Mouse (Mus musculus) left cerebral cortex, postnatal 14 days (tissue): Measurements from ENCODE around the gene Kcnk3. TPM values are rescaled to one million over a fixed set of nuclear protein-coding genes. Genes with fewer than 3 reads are reported as not detected.
A peak's percentile ranks its signal among the peaks of the same experiment; 100 is the strongest.

Experiments
- DNase-seq, 2 experiments: peaks; one replicate each; pipeline ENCODE4 v3.0.0; 2021 to 2022; ENCODE audit warnings: low spot score in 2 of 2, mixed read lengths in 1 of 2
- intact Hi-C: fragments of 180-260 bp; cut with DNase I; formaldehyde crosslinking; loops from one replicate; pipeline ENCODE4 v1.15.1; 2025
- total RNA-seq, 2 experiments: library from RNA; stranded (reverse); gene quantifications; 2 replicates each; pipeline ENCODE4 v1.2.3; 2021

The Kcnk3 gene
- total RNA-seq, 2 experiments from 2014 or later = 19.5 to 20.2 TPM

- intact Hi-C loops = no loop called here
- no peak for DNase-seq
Measured at GRCm38 (mm10) chr5:30624908-30625307, 36.9 kb downstream of the Kcnk3 start.

GRCm38 (mm10) chr5:30625379-30625778 is 37.4 kb downstream of the Kcnk3 start:
- intact Hi-C loops = no loop called here
- DNase-seq = no peak

GRCm38 (mm10) chr5:30626331-30627105 is 38.5 kb downstream of the Kcnk3 start:
- intact Hi-C loops = no loop called here
- DNase-seq = no peak

- DNase-seq = no peak
- intact Hi-C loops = no loop called here
Measured at GRCm38 (mm10) chr5:30628511-30628910, 40.5 kb downstream of the Kcnk3 start.

GRCm38 (mm10) chr5:30630401-30630800 is 42.4 kb downstream of the Kcnk3 start:
- intact Hi-C loops = no loop called here
- peak; percentile 44 to 49 for DNase-seq

- intact Hi-C loops = no loop called here
- DNase-seq = no peak
Measured at GRCm38 (mm10) chr5:30632134-30632533, 44.2 kb downstream of the Kcnk3 start.

GRCm38 (mm10) chr5:30636994-30637393 is 49.0 kb downstream of the Kcnk3 start:
- intact Hi-C loops = loop anchor here (5.0 kb wide), 1 partner anchor 425 kb away; no protein-coding TSS in a partner anchor
- DNase-seq = no peak

- peak; percentile 87 for DNase-seq
- intact Hi-C loops = loop anchor here (2.0 to 5.0 kb wide), 3 partner anchors 119 to 426 kb away; no protein-coding TSS in a partner anchor
Measured at GRCm38 (mm10) chr5:30638041-30638440, 50.1 kb downstream of the Kcnk3 start.

- peak; percentile 16 to 74 for DNase-seq
- intact Hi-C loops = no loop called here
Measured at GRCm38 (mm10) chr5:30643477-30644179, 55.7 kb downstream of the Kcnk3 start.

GRCm38 (mm10) chr5:30646036-30646435 is 58.1 kb downstream of the Kcnk3 start:
- intact Hi-C loops = no loop called here
- no peak for DNase-seq

- peak in 1 of 2 experiments; percentile 30 for DNase-seq
- intact Hi-C loops = no loop called here
Measured at GRCm38 (mm10) chr5:30647396-30647795, 59.4 kb downstream of the Kcnk3 start.

- peak; percentile 93 to 94 for DNase-seq
- intact Hi-C loops = no loop called here
Measured at GRCm38 (mm10) chr5:30647815-30648560, 60.0 kb downstream of the Kcnk3 start, which contains the start of gene Slc35f6. TSS of gene Slc35f6 (plus strand) at chr5:30647933.

- DNase-seq = no peak
- intact Hi-C loops = no loop called here
Measured at GRCm38 (mm10) chr5:30649558-30649957, 61.6 kb downstream of the Kcnk3 start.

- intact Hi-C loops = no loop called here
- peak; percentile 28 to 31 for DNase-seq
Measured at GRCm38 (mm10) chr5:30650756-30651155, 62.8 kb downstream of the Kcnk3 start.

GRCm38 (mm10) chr5:30651554-30651953 is 63.6 kb downstream of the Kcnk3 start:
- intact Hi-C loops = no loop called here
- no peak for DNase-seq

- intact Hi-C loops = no loop called here
Measured at GRCm38 (mm10) chr5:30653246-30653645, 65.3 kb downstream of the Kcnk3 start.

GRCm38 (mm10) chr5:30655042-30655441 is 67.1 kb downstream of the Kcnk3 start:
- intact Hi-C loops = no loop called here
- DNase-seq = no peak

More at GRCm38 (mm10) chr5:30653246-30653645, 65.3 kb downstream of the Kcnk3 start:
- DNase-seq = no peak

GRCm38 (mm10) chr5:30655526-30656195 is 67.7 kb downstream of the Kcnk3 start:
- DNase-seq = no peak
- intact Hi-C loops = no loop called here

- DNase-seq = no peak
- intact Hi-C loops = no loop called here
Measured at GRCm38 (mm10) chr5:30659042-30659441, 71.1 kb downstream of the Kcnk3 start.
